Mouse (Mus musculus) forebrain, embryonic 11.5 days (tissue): Measurements from ENCODE around the gene Rxfp4. TPM values are rescaled to one million over a fixed set of nuclear protein-coding genes. Genes with fewer than 3 reads are reported as not detected.
A peak's percentile ranks its signal among the peaks of the same experiment; 100 is the strongest.
"Not testable (repeated sequence)": the region's sequence is repeated elsewhere in the genome, so short reads cannot be mapped to it uniquely, and the experiment has no call there.

ENCODE experiments used
- ATAC-seq: fragments of 200-750 bp; cut with Nextera tagmentation; replicated peaks from 2 replicates; pipeline ENCODE4 v1.8.0; 2017; ENCODE audit warnings: moderate TSS enrichment; ENCODE audit not compliant: low FRiP score
- DNase-seq: peaks from one replicate; pipeline ENCODE4 v3.0.0-alpha.2; 2017; ENCODE audit warnings: low spot score
- H3K27ac ChIP-seq: fragments of 300-500 bp; sonication (generic); 2 replicates; pipeline ENCODE4 v1.5.1; 2014; ENCODE audit warnings: low read depth, low read length
- H3K27me3 ChIP-seq: fragments of 300-500 bp; sonication (generic); 2 replicates; pipeline ENCODE4 v1.6.1; 2014; ENCODE audit warnings: mild to moderate bottlenecking, low read length, mixed read lengths; ENCODE audit not compliant: control insufficient read depth, insufficient read depth
- H3K36me3 ChIP-seq: fragments of 300-500 bp; sonication (generic); 2 replicates; pipeline ENCODE4 v1.6.1; 2014; ENCODE audit warnings: mild to moderate bottlenecking, low read length, moderate library complexity, mixed read lengths; ENCODE audit not compliant: control insufficient read depth, insufficient read depth
- H3K4me1 ChIP-seq: fragments of 300-500 bp; sonication (generic); replicated peaks from 2 replicates; pipeline ENCODE4 v1.6.1; 2014; ENCODE audit warnings: low read length, mixed read lengths; ENCODE audit not compliant: control insufficient read depth, insufficient read depth
- H3K4me2 ChIP-seq: fragments of 300-500 bp; sonication (generic); 2 replicates; pipeline ENCODE4 v1.6.1; 2014; ENCODE audit warnings: low read depth, mild to moderate bottlenecking, low read length, moderate library complexity, mixed read lengths; ENCODE audit not compliant: severe bottlenecking
- H3K4me3 ChIP-seq: fragments of 300-500 bp; sonication (generic); 2 replicates; pipeline ENCODE4 v1.5.1; 2014; ENCODE audit warnings: low read depth, low read length
- H3K9ac ChIP-seq: fragments of 300-500 bp; sonication (generic); 2 replicates; pipeline ENCODE4 v1.6.1; 2014; ENCODE audit warnings: low read length
- H3K9me3 ChIP-seq: fragments of 300-500 bp; sonication (generic); 2 replicates; pipeline ENCODE4 v1.6.1; 2016; ENCODE audit warnings: low read length, mixed read lengths; ENCODE audit not compliant: control insufficient read depth
- WGBS: fragments of 180-500 bp; shearing (Covaris S2); extraction: QIAGEN DNeasy Blood & Tissue Kit; methylation state at CpG from one replicate; pipeline ENCODE4 v1.1.7; 2014; 5-methylcytosine and 5-hydroxymethylcytosine counted together
- polyA plus RNA-seq: library from polyadenylated mRNA; unstranded; fragments of >200 nt; fragmentation: Nextera tagmentation; extraction: Ambion mirVana; gene quantifications from 2 replicates; pipeline ENCODE4 v1.2.1, GENCODE M21; 2014

Gene Rxfp4
- polyA plus RNA-seq, 1 experiment from 2014 or later = not detected

- Histone ChIP-seq H3K36me3 (no peaks in the 10 kb centered on the region), H3K27me3 (no peaks in the 10 kb centered on the region), H3K4me3 (no peak overlapping the region), H3K9me3 (no peaks in the 10 kb centered on the region), H3K9ac (no peak overlapping the region), H3K27ac (no peak overlapping the region), H3K4me1 (no peaks in the 10 kb centered on the region), H3K4me2 (no peak overlapping the region)
- DNase-seq = no peak
- 56% methylated on average over 9 of the region's 9 CpGs for WGBS
- ATAC-seq = no peak
These were observed 37.0 kb downstream of the Rxfp4 start for GRCm38 (mm10) chr3:88615902-88616391.

GRCm38 (mm10) chr3:88615117-88615516 lies 37.8 kb downstream of the Rxfp4 start:
- Histone ChIP-seq H3K9me3 (no peaks in the 10 kb centered on the region), H3K4me1 (no peaks in the 10 kb centered on the region), H3K4me2 (no peak overlapping the region), H3K27me3 (no peaks in the 10 kb centered on the region), H3K36me3 (no peaks in the 10 kb centered on the region), H3K4me3 (no peak overlapping the region), H3K9ac (no peak overlapping the region), H3K27ac (no peak overlapping the region)
- DNase-seq (no peak), ATAC-seq (no peak)
- 66% methylated on average over 5 of the region's 5 CpGs for WGBS

DNA sequence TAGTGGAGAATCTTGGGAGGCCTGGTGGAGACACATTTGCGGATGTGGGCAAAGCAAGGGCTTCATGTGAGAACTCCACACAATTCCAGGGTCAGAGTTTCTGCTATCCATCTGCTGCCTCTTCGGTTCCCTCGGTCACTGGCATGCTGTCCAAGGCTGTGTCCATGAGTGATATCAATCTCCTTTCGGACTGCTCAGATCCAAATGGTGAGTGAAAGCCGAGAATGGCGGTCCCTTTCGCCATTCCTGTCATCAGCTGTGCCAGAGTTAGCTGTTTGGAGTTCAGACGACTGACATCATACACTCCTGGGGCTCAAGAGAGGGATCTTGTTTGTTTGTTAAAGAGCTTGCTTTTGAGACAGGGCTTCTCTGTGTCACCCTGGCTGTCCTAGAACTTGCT lies 38.5 kb downstream of the Rxfp4 start:
- H3K27me3 ChIP-seq = no peaks in the 10 kb centered on the region
- H3K27ac ChIP-seq = no peak overlapping the region
- no peak for ATAC-seq
- H3K4me2 ChIP-seq = no peak overlapping the region
- H3K9ac ChIP-seq = no peak overlapping the region
- no peak for DNase-seq
- no peak overlapping the region for H3K4me3 ChIP-seq
- H3K36me3 ChIP-seq = no peaks in the 10 kb centered on the region
- H3K9me3 ChIP-seq = no peaks in the 10 kb centered on the region
- WGBS = 85% methylated on average over 8 of the region's 8 CpGs
- no peaks in the 10 kb centered on the region for H3K4me1 ChIP-seq

DNA sequence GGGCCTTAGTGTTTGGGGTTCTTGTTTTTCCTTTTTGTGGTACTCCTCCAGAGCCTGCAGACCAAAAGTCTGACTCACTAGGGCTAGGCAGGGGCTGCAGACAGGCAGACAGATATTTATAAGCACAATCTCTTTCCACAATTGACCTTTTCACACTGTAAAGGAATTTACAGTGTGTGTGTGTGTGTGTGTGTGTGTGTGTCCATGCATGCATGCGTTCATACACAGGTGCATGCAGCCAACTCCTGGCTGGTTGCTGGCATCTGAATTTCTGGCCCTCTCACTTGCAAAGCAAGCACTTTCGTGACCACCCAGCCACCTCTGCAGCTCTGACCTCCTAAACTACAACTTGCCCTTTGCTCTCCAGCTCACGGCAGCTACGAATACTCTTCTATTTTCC lies 43.9 kb downstream of the Rxfp4 start:
- Histone ChIP-seq H3K9me3 (no peaks in the 10 kb centered on the region), H3K4me2 (no peak overlapping the region), H3K9ac (no peak overlapping the region), H3K27me3 (no peaks in the 10 kb centered on the region), H3K4me1 (0 out of 2 replicates have a peak, but pooled peaks cover 3% of the 10 kb centered on the region), H3K4me3 (no peak overlapping the region), H3K27ac (no peak overlapping the region), H3K36me3 (no peaks in the 10 kb centered on the region)
- 82% methylated on average over 4 of the region's 4 CpGs for WGBS
- DNase-seq (no peak), ATAC-seq (no peak)

DNA sequence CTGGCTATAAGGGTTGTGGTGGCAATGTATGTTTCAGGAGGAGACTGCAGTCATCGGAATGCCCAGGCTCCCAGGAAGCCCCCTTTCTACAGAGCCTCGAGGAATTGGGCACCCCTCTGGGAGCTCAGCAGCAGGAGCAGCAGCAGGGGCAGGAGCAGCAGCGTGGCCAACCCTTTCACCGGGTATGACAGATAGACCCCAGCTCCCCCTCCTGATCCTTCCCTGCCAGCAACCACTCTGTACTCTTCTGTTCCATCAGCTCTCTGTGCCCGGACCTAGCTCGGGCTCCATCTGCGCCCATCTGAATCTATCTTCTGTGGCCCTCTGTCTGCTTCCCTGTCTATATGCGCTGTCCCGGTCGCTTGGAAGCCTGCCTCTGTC lies 45.2 kb downstream of the Rxfp4 start:
- no peaks in the 10 kb centered on the region for H3K36me3 ChIP-seq
- 0 out of 2 replicates have a peak, but pooled peaks cover 3% of the 10 kb centered on the region for H3K4me1 ChIP-seq
- H3K9me3 ChIP-seq = no peaks in the 10 kb centered on the region
- WGBS = 24% methylated on average over 10 of the region's 10 CpGs
- DNase-seq (no peak), ATAC-seq (peak; percentile 55)
- peak overlapping the region; percentile 30 for H3K9ac ChIP-seq
- H3K4me2 ChIP-seq = peak overlapping the region; percentile 46
- no peak overlapping the region for H3K27ac ChIP-seq
- no peaks in the 10 kb centered on the region for H3K27me3 ChIP-seq
- peak overlapping the region; percentile 14; the same call in 1 of the 2 replicates for H3K4me3 ChIP-seq

GRCm38 (mm10) chr3:88607065-88607757 lies 45.7 kb downstream of the Rxfp4 start:
- H3K4me1 ChIP-seq = 0 out of 2 replicates have a peak, but pooled peaks cover 3% of the 10 kb centered on the region
- ATAC-seq (peak; percentile 92), DNase-seq (peak; percentile 95)
- no peaks in the 10 kb centered on the region for H3K36me3 ChIP-seq
- no peaks in the 10 kb centered on the region for H3K27me3 ChIP-seq
- 0% methylated on average over 19 of the region's 20 CpGs for WGBS
- no peaks in the 10 kb centered on the region for H3K9me3 ChIP-seq
- peak overlapping the region; percentile 14; the same call in 1 of the 2 replicates for H3K4me3 ChIP-seq
- peak overlapping the region; percentile 30 for H3K9ac ChIP-seq
- peak overlapping the region; percentile 46 for H3K4me2 ChIP-seq
- H3K27ac ChIP-seq = no peak overlapping the region

- H3K9me3 ChIP-seq, H3K27ac ChIP-seq, H3K4me3 ChIP-seq, H3K27me3 ChIP-seq, DNase-seq, H3K4me2 ChIP-seq, H3K9ac ChIP-seq, H3K4me1 ChIP-seq, ATAC-seq, H3K36me3 ChIP-seq: not testable (repeated sequence)
- WGBS = 95% methylated on average over 2 of the region's 2 CpGs
These were observed 47.3 kb downstream of the Rxfp4 start, which contains the start of gene Arhgef2 for GRCm38 (mm10) chr3:88605666-88606065. Gene Arhgef2, plus strand, starts transcription at chr3:88605966.

- no peak overlapping the region for H3K27ac ChIP-seq
- 0 out of 2 replicates have a peak, but pooled peaks cover 3% of the 10 kb centered on the region for H3K4me1 ChIP-seq
- H3K4me3 ChIP-seq = no peak overlapping the region
- ATAC-seq (no peak), DNase-seq (no peak)
- H3K9ac ChIP-seq = no peak overlapping the region
- no peaks in the 10 kb centered on the region for H3K27me3 ChIP-seq
- H3K36me3 ChIP-seq = no peaks in the 10 kb centered on the region
- WGBS = 89% methylated on average over 7 of the region's 7 CpGs
- H3K4me2 ChIP-seq = no peak overlapping the region
- no peaks in the 10 kb centered on the region for H3K9me3 ChIP-seq
These were observed 48.1 kb downstream of the Rxfp4 start for GRCm38 (mm10) chr3:88604863-88605262.

GRCm38 (mm10) chr3:88603714-88604161 lies 49.2 kb downstream of the Rxfp4 start:
- Histone ChIP-seq H3K9ac (no peak overlapping the region), H3K4me1 (0 out of 2 replicates have a peak, but pooled peaks cover 3% of the 10 kb centered on the region), H3K9me3 (no peaks in the 10 kb centered on the region), H3K4me2 (no peak overlapping the region), H3K27ac (no peak overlapping the region), H3K27me3 (no peaks in the 10 kb centered on the region), H3K36me3 (no peaks in the 10 kb centered on the region), H3K4me3 (no peak overlapping the region)
- DNase-seq = peak; percentile 80
- no peak for ATAC-seq
- WGBS = 31% methylated on average over 6 of the region's 6 CpGs
